Mouse (Mus musculus): Measurements from ENCODE around the gene Kif26b. TPM values are rescaled to one million over a fixed set of nuclear protein-coding genes. Genes with fewer than 3 reads are reported as not detected.
A peak's percentile ranks its signal among the peaks of the same experiment; 100 is the strongest.

The Kif26b gene
- 0.15 and 0.16 TPM in 2 replicates for polyA plus RNA-seq (2012; rRNA removed)

- peak within 1 kb of the TSS; percentile 25 for H3K4me3 ChIP-seq (ENCODE audit: control insufficient read depth, insufficient read depth, low read length)
- DNase-seq, result peak; percentile 4
- H3K27me3 ChIP-seq (ENCODE audit: control insufficient read depth, insufficient read depth, low read length), result peaks cover 25% of the 10 kb centered on the region; the same call in 1 of the 2 replicates
- no peak for TF ChIP-seq POLR2A (IDR thresholded peaks at IDR 0.05; ENCODE audit: control insufficient read depth, extremely low read depth, insufficient read depth, low read length, poor library complexity)
- TF ChIP-seq CTCF (IDR thresholded peaks at IDR 0.05; ENCODE audit: borderline replicate concordance, control insufficient read depth, extremely low read depth, insufficient read depth, low read length, poor library complexity), result no peak
- H3K4me1 ChIP-seq (replicated peaks; ENCODE audit: control insufficient read depth, insufficient read depth, low read length), result peaks cover 31% of the 10 kb centered on the region
- no peak within 1 kb of the TSS for H3K27ac ChIP-seq (ENCODE audit: control insufficient read depth, insufficient read depth, low read length)
- no peaks in the 10 kb centered on the region for H3K36me3 ChIP-seq (ENCODE audit: control insufficient read depth, insufficient read depth, low read length)
- WGBS, result under 1% methylated on average over 88 of the region's 92 CpGs
These were observed at the start of gene Kif26b for GRCm38 (mm10) chr1:178528431-178529351. Gene Kif26b, plus strand, starts transcription at chr1:178529125.

GRCm38 (mm10) chr1:178483854-178484253 is 45.1 kb upstream of the Kif26b start:
- H3K27me3 ChIP-seq (ENCODE audit: control insufficient read depth, insufficient read depth, low read length), result no peaks in the 10 kb centered on the region
- H3K36me3 ChIP-seq (ENCODE audit: control insufficient read depth, insufficient read depth, low read length), result no peaks in the 10 kb centered on the region
- TF ChIP-seq CTCF (IDR thresholded peaks at IDR 0.05; ENCODE audit: borderline replicate concordance, control insufficient read depth, extremely low read depth, insufficient read depth, low read length, poor library complexity), result no peak
- no peak for TF ChIP-seq POLR2A (IDR thresholded peaks at IDR 0.05; ENCODE audit: control insufficient read depth, extremely low read depth, insufficient read depth, low read length, poor library complexity)
- DNase-seq, result no peak
- H3K27ac ChIP-seq (ENCODE audit: control insufficient read depth, insufficient read depth, low read length), result no peak overlapping the region
- no peaks in the 10 kb centered on the region for H3K4me1 ChIP-seq (replicated peaks; ENCODE audit: control insufficient read depth, insufficient read depth, low read length)
- no peak overlapping the region for H3K4me3 ChIP-seq (ENCODE audit: control insufficient read depth, insufficient read depth, low read length)

GRCm38 (mm10) chr1:178485138-178485867 is 43.6 kb upstream of the Kif26b start:
- no peak overlapping the region for H3K27ac ChIP-seq (ENCODE audit: control insufficient read depth, insufficient read depth, low read length)
- TF ChIP-seq CTCF (IDR thresholded peaks at IDR 0.05; ENCODE audit: borderline replicate concordance, control insufficient read depth, extremely low read depth, insufficient read depth, low read length, poor library complexity) (no peak), POLR2A (IDR thresholded peaks at IDR 0.05; ENCODE audit: control insufficient read depth, extremely low read depth, insufficient read depth, low read length, poor library complexity) (no peak)

GRCm38 (mm10) chr1:178485868-178486220 is 43.1 kb upstream of the Kif26b start:
- Histone ChIP-seq H3K27ac (ENCODE audit: control insufficient read depth, insufficient read depth, low read length) (no peak overlapping the region), H3K27me3 (ENCODE audit: control insufficient read depth, insufficient read depth, low read length) (no peaks in the 10 kb centered on the region), H3K4me3 (ENCODE audit: control insufficient read depth, insufficient read depth, low read length) (no peak overlapping the region), H3K36me3 (ENCODE audit: control insufficient read depth, insufficient read depth, low read length) (no peaks in the 10 kb centered on the region), H3K4me1 (replicated peaks; ENCODE audit: control insufficient read depth, insufficient read depth, low read length) (no peaks in the 10 kb centered on the region)
- no peak for DNase-seq
- TF ChIP-seq POLR2A (IDR thresholded peaks at IDR 0.05; ENCODE audit: control insufficient read depth, extremely low read depth, insufficient read depth, low read length, poor library complexity) (no peak), CTCF (IDR thresholded peaks at IDR 0.05; ENCODE audit: borderline replicate concordance, control insufficient read depth, extremely low read depth, insufficient read depth, low read length, poor library complexity) (no peak)
- WGBS, result 91% methylated on average over 5 of the region's 5 CpGs

More at GRCm38 (mm10) chr1:178485138-178485867, 43.6 kb upstream of the Kif26b start:
- Histone ChIP-seq H3K4me3 (ENCODE audit: control insufficient read depth, insufficient read depth, low read length) (no peak overlapping the region), H3K36me3 (ENCODE audit: control insufficient read depth, insufficient read depth, low read length) (no peaks in the 10 kb centered on the region), H3K4me1 (replicated peaks; ENCODE audit: control insufficient read depth, insufficient read depth, low read length) (no peaks in the 10 kb centered on the region), H3K27me3 (ENCODE audit: control insufficient read depth, insufficient read depth, low read length) (no peaks in the 10 kb centered on the region)
- DNase-seq, result no peak
- WGBS, result 97% methylated on average over 5 of the region's 5 CpGs

GRCm38 (mm10) chr1:178486828-178487227 is 42.1 kb upstream of the Kif26b start:
- H3K27ac ChIP-seq (ENCODE audit: control insufficient read depth, insufficient read depth, low read length), result no peak overlapping the region
- H3K4me1 ChIP-seq (replicated peaks; ENCODE audit: control insufficient read depth, insufficient read depth, low read length), result no peaks in the 10 kb centered on the region
- H3K27me3 ChIP-seq (ENCODE audit: control insufficient read depth, insufficient read depth, low read length), result no peaks in the 10 kb centered on the region
- TF ChIP-seq CTCF (IDR thresholded peaks at IDR 0.05; ENCODE audit: borderline replicate concordance, control insufficient read depth, extremely low read depth, insufficient read depth, low read length, poor library complexity), result no peak
- TF ChIP-seq POLR2A (IDR thresholded peaks at IDR 0.05; ENCODE audit: control insufficient read depth, extremely low read depth, insufficient read depth, low read length, poor library complexity), result no peak
- no peak for DNase-seq
- no peak overlapping the region for H3K4me3 ChIP-seq (ENCODE audit: control insufficient read depth, insufficient read depth, low read length)
- H3K36me3 ChIP-seq (ENCODE audit: control insufficient read depth, insufficient read depth, low read length), result no peaks in the 10 kb centered on the region
- 93% methylated on average over 5 of the region's 5 CpGs for whole genome bisulfite sequencing

GRCm38 (mm10) chr1:178489127-178489526 is 39.8 kb upstream of the Kif26b start:
- no peak for TF ChIP-seq CTCF (IDR thresholded peaks at IDR 0.05; ENCODE audit: borderline replicate concordance, control insufficient read depth, extremely low read depth, insufficient read depth, low read length, poor library complexity)
- no peak for TF ChIP-seq POLR2A (IDR thresholded peaks at IDR 0.05; ENCODE audit: control insufficient read depth, extremely low read depth, insufficient read depth, low read length, poor library complexity)
- WGBS, result 62% methylated on average over 3 of the region's 3 CpGs
- H3K4me3 ChIP-seq (ENCODE audit: control insufficient read depth, insufficient read depth, low read length), result no peak overlapping the region
- H3K36me3 ChIP-seq (ENCODE audit: control insufficient read depth, insufficient read depth, low read length), result no peaks in the 10 kb centered on the region
- no peak for DNase-seq
- no peaks in the 10 kb centered on the region for H3K4me1 ChIP-seq (replicated peaks; ENCODE audit: control insufficient read depth, insufficient read depth, low read length)
- no peak overlapping the region for H3K27ac ChIP-seq (ENCODE audit: control insufficient read depth, insufficient read depth, low read length)
- H3K27me3 ChIP-seq (ENCODE audit: control insufficient read depth, insufficient read depth, low read length), result no peaks in the 10 kb centered on the region
